Mouse (Mus musculus): ENCODE measurements around the gene Neil3. TPM values are rescaled to one million over a fixed set of nuclear protein-coding genes. Genes with fewer than 3 reads are reported as not detected.

The Neil3 gene
- polyA plus RNA-seq (2015; fragmentation: Nextera tagmentation; extraction: Ambion mirVana), result 25.3 and 28.4 TPM in 2 replicates

DNA sequence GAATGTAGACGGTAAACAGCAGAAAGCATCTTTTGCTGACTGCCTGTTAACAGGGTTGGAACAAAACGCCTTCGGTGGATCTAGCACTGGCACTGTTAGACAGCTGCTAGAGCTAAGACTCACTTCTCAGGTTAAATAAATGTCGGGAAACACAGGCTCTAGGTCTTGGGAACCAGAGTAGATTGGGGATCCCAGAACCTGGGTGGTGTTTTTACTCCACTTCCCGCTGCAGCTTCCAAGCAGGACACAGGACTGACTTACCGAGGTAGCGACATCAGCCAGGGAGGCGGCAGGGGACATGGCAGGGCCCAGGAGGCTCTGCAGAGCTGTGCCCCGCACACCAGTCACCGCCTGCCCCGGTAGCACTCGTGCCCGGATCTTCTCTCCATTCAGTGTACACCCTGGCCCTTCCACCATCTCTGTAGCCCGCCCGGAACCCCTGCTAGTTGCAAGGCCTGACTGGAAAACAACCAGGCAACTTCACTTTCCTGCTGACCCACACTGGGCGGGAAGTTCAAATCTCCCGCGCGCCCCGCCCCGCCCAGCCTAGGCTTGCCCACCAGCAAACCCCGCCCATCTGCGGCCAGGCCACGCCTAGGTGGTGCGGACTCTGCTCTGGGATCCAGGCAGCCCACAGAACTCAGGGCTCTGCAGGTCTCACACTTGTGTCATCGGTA lies at the start of gene Neil3:
TSS of gene Neil3 (minus strand) at position 571 of the 677 bp plus-strand sequence.
- H3K36me3 ChIP-seq (ENCODE audit: control insufficient read depth, insufficient read depth, low read length), result no peaks in the 10 kb centered on the region
- H3K27me3 ChIP-seq (ENCODE audit: control insufficient read depth, insufficient read depth, low read length), result no peaks in the 10 kb centered on the region
- peak within 1 kb of the TSS; percentile 79 for H3K9ac ChIP-seq (ENCODE audit: low read length)
- peak within 1 kb of the TSS; percentile 38 for H3K27ac ChIP-seq (ENCODE audit: low read length)
- under 1% methylated on average over 26 of the region's 26 CpGs for WGBS
- peak within 1 kb of the TSS; percentile 87 for H3K4me2 ChIP-seq (ENCODE audit: low read depth, low read length)
- peak within 1 kb of the TSS; percentile 64 for H3K4me3 ChIP-seq (replicated peaks; ENCODE audit: low read length)
- H3K4me1 ChIP-seq (ENCODE audit: control insufficient read depth, insufficient read depth, low read length), result peaks cover 7% of the 10 kb centered on the region
- peak; percentile 100 for ATAC-seq (ENCODE audit: insufficient read depth, low FRiP score)
- no peaks in the 10 kb centered on the region for H3K9me3 ChIP-seq (replicated peaks; ENCODE audit: control insufficient read depth, low read length)

DNA sequence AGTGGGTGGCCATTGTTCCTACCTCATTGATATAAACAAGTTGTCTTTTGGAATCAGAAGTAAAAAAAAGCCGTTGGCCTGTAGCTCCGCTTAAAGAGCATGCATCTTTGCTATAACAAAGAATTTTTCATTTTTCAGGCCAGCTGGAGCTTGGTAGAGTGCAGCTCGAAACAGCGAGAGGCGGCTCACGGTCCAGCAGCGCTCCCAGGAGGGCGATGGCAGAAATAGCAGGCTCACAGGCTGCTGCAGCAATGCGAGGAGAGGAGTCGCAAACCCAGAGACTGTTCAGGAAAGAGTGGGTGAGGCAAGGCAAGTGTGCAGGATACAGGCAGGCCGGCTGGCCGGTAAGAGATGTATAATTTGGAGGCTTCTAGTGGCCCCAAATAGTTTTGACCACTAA lies 42.0 kb upstream of the Neil3 start:
- Histone ChIP-seq H3K4me1 (ENCODE audit: control insufficient read depth, insufficient read depth, low read length) (no peaks in the 10 kb centered on the region), H3K4me2 (ENCODE audit: low read depth, low read length) (no peak overlapping the region), H3K4me3 (replicated peaks; ENCODE audit: low read length) (no peak overlapping the region), H3K9me3 (replicated peaks; ENCODE audit: control insufficient read depth, low read length) (no peaks in the 10 kb centered on the region; the same call in 1 of the 2 replicates), H3K27me3 (ENCODE audit: control insufficient read depth, insufficient read depth, low read length) (no peaks in the 10 kb centered on the region), H3K27ac (ENCODE audit: low read length) (no peak overlapping the region), H3K36me3 (ENCODE audit: control insufficient read depth, insufficient read depth, low read length) (no peaks in the 10 kb centered on the region), H3K9ac (ENCODE audit: low read length) (no peak overlapping the region)
- ATAC-seq (ENCODE audit: insufficient read depth, low FRiP score), result peak; percentile 68
- WGBS, result 18% methylated on average over 12 of the region's 12 CpGs

DNA sequence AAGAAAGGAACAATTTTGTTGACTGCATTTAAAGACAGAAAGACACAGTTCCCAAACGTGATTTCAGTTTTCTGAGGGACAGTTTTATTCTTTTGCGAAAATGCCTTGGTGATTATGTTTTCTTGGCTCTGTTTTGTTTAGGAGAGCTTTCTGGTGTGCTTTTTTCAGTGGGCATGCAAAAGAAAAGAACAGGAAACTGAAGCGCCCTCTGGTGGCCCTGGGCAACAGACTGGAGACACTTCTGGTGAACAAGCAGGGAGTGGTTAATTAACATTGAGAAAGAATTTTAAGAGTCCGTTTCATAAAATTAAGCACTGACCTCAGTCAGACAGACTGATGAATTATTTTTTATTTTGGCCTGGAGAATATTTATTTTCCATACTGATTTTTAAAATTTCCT lies 25.1 kb upstream of the Neil3 start:
- WGBS, result 32% methylated on average over 4 of the region's 4 CpGs
- Histone ChIP-seq H3K4me3 (replicated peaks; ENCODE audit: low read length) (no peak overlapping the region), H3K27me3 (ENCODE audit: control insufficient read depth, insufficient read depth, low read length) (no peaks in the 10 kb centered on the region), H3K4me2 (ENCODE audit: low read depth, low read length) (no peak overlapping the region), H3K27ac (ENCODE audit: low read length) (no peak overlapping the region), H3K9me3 (replicated peaks; ENCODE audit: control insufficient read depth, low read length) (no peaks in the 10 kb centered on the region), H3K4me1 (ENCODE audit: control insufficient read depth, insufficient read depth, low read length) (no peaks in the 10 kb centered on the region), H3K36me3 (ENCODE audit: control insufficient read depth, insufficient read depth, low read length) (no peaks in the 10 kb centered on the region), H3K9ac (ENCODE audit: low read length) (no peak overlapping the region)
- ATAC-seq (ENCODE audit: insufficient read depth, low FRiP score), result no peak

DNA sequence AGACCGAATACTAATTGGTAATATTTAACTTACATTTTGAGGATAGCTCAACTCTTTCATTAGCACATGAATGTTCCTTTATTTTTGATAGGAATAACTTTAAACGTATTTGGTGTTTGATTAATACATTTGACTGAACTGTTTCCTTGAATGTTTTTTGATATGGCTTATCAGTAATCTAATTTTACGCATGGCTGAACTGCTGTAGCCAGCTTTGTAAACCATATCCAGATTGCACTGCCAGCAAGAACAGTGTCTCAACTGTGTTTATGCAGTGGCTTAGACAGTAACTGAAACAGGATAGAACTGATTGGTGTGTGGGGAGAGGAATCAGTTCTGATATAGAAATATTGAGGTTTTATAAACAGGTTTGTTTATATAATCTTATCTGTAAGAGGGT lies 22.6 kb upstream of the Neil3 start:
- Histone ChIP-seq H3K9ac (ENCODE audit: low read length) (no peak overlapping the region), H3K4me1 (ENCODE audit: control insufficient read depth, insufficient read depth, low read length) (no peaks in the 10 kb centered on the region), H3K27ac (ENCODE audit: low read length) (no peak overlapping the region), H3K4me2 (ENCODE audit: low read depth, low read length) (no peak overlapping the region), H3K36me3 (ENCODE audit: control insufficient read depth, insufficient read depth, low read length) (no peaks in the 10 kb centered on the region), H3K4me3 (replicated peaks; ENCODE audit: low read length) (no peak overlapping the region), H3K9me3 (replicated peaks; ENCODE audit: control insufficient read depth, low read length) (no peaks in the 10 kb centered on the region), H3K27me3 (ENCODE audit: control insufficient read depth, insufficient read depth, low read length) (no peaks in the 10 kb centered on the region)
- 55% methylated on average over 3 of the region's 3 CpGs for WGBS
- ATAC-seq (ENCODE audit: insufficient read depth, low FRiP score), result no peak

DNA sequence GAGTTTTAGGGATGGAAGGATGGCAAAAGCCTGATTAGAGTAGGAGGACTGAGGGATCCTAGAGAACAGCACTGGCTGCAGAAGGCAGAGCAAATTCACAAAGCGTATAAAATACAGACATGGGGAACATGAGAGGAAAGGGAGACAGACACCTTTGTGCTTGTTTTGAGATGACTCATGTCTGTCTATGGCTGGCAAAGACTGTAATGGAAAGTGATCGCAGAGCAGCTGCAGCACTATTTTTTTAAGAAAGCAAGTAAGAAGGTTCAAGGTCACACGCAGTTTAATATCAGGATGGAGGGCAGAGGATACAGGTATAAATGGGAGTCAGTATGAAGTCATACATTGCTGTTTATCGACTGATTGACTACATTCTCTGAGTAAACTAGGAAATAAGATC lies 8.2 kb downstream of the Neil3 start:
- Histone ChIP-seq H3K36me3 (ENCODE audit: control insufficient read depth, insufficient read depth, low read length) (no peaks in the 10 kb centered on the region), H3K27ac (ENCODE audit: low read length) (no peak overlapping the region), H3K4me1 (ENCODE audit: control insufficient read depth, insufficient read depth, low read length) (no peaks in the 10 kb centered on the region), H3K9me3 (replicated peaks; ENCODE audit: control insufficient read depth, low read length) (no peaks in the 10 kb centered on the region), H3K9ac (ENCODE audit: low read length) (no peak overlapping the region), H3K4me3 (replicated peaks; ENCODE audit: low read length) (no peak overlapping the region), H3K4me2 (ENCODE audit: low read depth, low read length) (no peak overlapping the region), H3K27me3 (ENCODE audit: control insufficient read depth, insufficient read depth, low read length) (no peaks in the 10 kb centered on the region)
- ATAC-seq (ENCODE audit: insufficient read depth, low FRiP score), result no peak
- WGBS, result 86% methylated on average over 4 of the region's 4 CpGs

DNA sequence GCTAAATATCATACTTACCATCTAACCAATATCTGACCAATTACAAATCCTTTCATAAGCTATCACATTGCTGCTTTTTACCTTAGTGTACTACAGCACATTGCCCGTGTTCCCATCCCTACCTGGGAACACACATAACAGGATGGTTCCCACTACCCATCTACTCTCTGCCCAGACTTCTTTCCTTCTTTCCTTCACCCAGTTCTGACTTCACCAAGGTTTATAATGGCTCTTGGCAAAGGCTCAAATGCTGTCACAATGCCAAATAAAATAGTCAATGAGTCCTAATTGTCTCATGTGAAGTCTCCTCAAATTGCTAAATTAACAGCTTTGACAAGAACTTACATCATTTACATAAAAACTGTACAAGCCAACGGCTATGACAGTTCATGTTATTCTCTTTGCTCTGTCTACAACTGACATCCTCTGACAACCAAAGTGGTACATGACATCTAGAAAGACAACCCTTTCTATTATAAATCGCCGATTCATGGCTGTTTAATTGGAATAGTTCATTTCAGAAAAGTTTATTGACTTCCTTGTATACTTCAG lies 9.9 kb downstream of the Neil3 start:
- Histone ChIP-seq H3K36me3 (ENCODE audit: control insufficient read depth, insufficient read depth, low read length) (no peaks in the 10 kb centered on the region), H3K9me3 (replicated peaks; ENCODE audit: control insufficient read depth, low read length) (no peaks in the 10 kb centered on the region), H3K4me2 (ENCODE audit: low read depth, low read length) (no peak overlapping the region), H3K9ac (ENCODE audit: low read length) (no peak overlapping the region), H3K4me3 (replicated peaks; ENCODE audit: low read length) (no peak overlapping the region), H3K4me1 (ENCODE audit: control insufficient read depth, insufficient read depth, low read length) (no peaks in the 10 kb centered on the region), H3K27me3 (ENCODE audit: control insufficient read depth, insufficient read depth, low read length) (no peaks in the 10 kb centered on the region), H3K27ac (ENCODE audit: low read length) (no peak overlapping the region)
- 96% methylated on average over 4 of the region's 4 CpGs for WGBS
- ATAC-seq (ENCODE audit: insufficient read depth, low FRiP score), result no peak

DNA sequence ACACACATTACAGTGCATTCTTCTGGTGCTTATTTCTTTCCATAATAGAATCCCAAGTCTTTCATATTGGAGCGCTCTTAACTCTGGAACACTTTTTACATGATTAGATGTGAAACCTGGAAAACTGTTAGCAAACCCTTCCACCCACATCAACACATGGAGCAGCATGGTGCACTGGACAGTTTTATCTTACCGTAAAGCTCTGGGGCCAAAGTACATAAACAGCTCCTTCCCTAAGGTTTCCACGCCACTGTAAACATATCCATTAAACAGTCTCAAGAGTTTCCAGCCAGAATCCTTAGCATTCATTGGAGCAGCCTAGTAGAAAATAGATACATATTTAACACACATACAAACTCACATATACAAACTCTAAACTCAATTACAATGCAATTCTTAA lies 15.4 kb downstream of the Neil3 start:
- H3K4me1 ChIP-seq (ENCODE audit: control insufficient read depth, insufficient read depth, low read length), result no peaks in the 10 kb centered on the region
- no peaks in the 10 kb centered on the region for H3K9me3 ChIP-seq (replicated peaks; ENCODE audit: control insufficient read depth, low read length)
- no peaks in the 10 kb centered on the region; the same call in 1 of the 2 replicates for H3K36me3 ChIP-seq (ENCODE audit: control insufficient read depth, insufficient read depth, low read length)
- H3K27ac ChIP-seq (ENCODE audit: low read length), result no peak overlapping the region
- H3K4me2 ChIP-seq (ENCODE audit: low read depth, low read length), result no peak overlapping the region
- no peak for ATAC-seq (ENCODE audit: insufficient read depth, low FRiP score)
- 70% methylated on average over 3 of the region's 3 CpGs for WGBS
- no peak overlapping the region for H3K9ac ChIP-seq (ENCODE audit: low read length)
- H3K27me3 ChIP-seq (ENCODE audit: control insufficient read depth, insufficient read depth, low read length), result no peaks in the 10 kb centered on the region
- H3K4me3 ChIP-seq (replicated peaks; ENCODE audit: low read length), result no peak overlapping the region

DNA sequence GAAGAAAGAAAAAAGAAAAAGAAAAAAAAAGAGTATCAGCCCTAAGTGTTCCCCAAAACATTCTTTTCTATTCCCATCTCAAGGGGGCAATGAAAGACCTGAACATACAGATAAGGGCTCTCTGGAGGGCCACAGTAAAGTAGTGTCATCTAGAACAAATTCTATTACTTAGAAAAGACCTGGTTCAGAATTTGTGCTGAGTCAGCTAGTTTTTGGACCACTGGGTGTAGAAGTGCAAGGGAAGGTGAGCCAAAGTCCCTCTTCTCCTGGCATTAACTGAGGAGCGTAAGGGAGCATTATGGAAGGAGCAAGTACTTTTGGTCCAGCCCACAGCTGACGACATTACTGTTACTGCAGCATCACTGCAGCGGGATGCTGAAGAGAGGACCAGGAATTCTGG lies 19.7 kb downstream of the Neil3 start:
- Histone ChIP-seq H3K27me3 (ENCODE audit: control insufficient read depth, insufficient read depth, low read length) (no peaks in the 10 kb centered on the region), H3K4me2 (ENCODE audit: low read depth, low read length) (no peak overlapping the region), H3K27ac (ENCODE audit: low read length) (no peak overlapping the region), H3K9me3 (replicated peaks; ENCODE audit: control insufficient read depth, low read length) (no peaks in the 10 kb centered on the region), H3K4me1 (ENCODE audit: control insufficient read depth, insufficient read depth, low read length) (no peaks in the 10 kb centered on the region), H3K9ac (ENCODE audit: low read length) (no peak overlapping the region), H3K4me3 (replicated peaks; ENCODE audit: low read length) (no peak overlapping the region), H3K36me3 (ENCODE audit: control insufficient read depth, insufficient read depth, low read length) (no peaks in the 10 kb centered on the region; the same call in 1 of the 2 replicates)
- 94% methylated on average over 3 of the region's 3 CpGs for WGBS
- no peak for ATAC-seq (ENCODE audit: insufficient read depth, low FRiP score)

DNA sequence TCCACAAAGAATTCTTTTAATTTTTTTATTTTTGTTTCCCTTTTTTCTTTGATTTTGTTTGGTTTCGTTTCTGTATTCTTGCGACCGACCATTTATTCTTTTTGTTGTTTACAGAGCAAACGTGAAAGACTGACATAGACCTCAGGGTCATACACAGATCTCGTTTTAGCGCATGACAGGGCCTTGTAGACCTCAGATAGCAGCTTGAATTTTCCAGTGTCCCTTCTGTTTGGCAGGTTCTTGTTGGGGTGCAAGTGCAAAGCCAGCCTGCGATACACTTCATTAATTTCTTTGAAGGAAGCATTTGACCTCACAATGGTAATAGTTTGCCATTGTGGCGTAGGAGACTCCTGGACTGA lies 24.6 kb downstream of the Neil3 start:
- Histone ChIP-seq H3K4me2 (ENCODE audit: low read depth, low read length) (no peak overlapping the region), H3K36me3 (ENCODE audit: control insufficient read depth, insufficient read depth, low read length) (no peaks in the 10 kb centered on the region), H3K27me3 (ENCODE audit: control insufficient read depth, insufficient read depth, low read length) (no peaks in the 10 kb centered on the region), H3K27ac (ENCODE audit: low read length) (no peak overlapping the region), H3K9me3 (replicated peaks; ENCODE audit: control insufficient read depth, low read length) (no peaks in the 10 kb centered on the region), H3K4me1 (ENCODE audit: control insufficient read depth, insufficient read depth, low read length) (no peaks in the 10 kb centered on the region), H3K4me3 (replicated peaks; ENCODE audit: low read length) (no peak overlapping the region), H3K9ac (ENCODE audit: low read length) (no peak overlapping the region)
- 73% methylated on average over 8 of the region's 8 CpGs for WGBS
- no peak for ATAC-seq (ENCODE audit: insufficient read depth, low FRiP score)

Measured in stomach, embryonic 16.5 days (tissue).